Mouse (Mus musculus): ENCODE results near the gene Ddx4.

DNA sequence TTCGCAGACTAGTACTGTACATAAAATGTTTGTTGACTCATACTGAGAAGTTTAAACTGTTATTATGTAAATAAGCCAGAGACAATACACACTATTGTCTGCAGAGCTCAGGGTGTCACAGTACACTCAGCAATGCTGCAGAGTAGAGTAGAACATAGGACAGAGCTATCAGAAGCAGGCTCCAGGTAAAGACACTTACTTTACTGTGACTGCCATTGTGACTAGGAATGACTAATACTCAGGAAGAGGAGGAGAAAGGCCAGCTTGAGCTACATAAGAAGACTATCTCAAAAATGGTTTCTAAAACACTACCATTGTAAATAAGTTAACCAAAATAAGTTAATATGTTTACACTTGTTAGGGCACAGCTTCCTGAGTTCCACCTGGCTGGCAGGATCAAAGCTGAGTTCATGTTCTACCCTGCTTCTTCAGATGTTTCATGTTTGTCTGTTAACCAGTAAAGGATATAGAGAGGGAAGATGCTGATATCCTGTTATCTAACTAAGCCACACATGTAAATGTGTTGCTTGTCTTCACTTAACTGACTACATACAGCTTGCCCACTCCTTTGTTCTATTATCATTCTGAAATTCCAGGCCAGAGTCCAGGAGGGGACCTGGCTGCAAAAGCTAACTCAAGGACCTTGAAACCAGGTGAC is 6.6 kb downstream of the Ddx4 start:
- TF ChIP-seq POLR2A (IDR thresholded peaks at IDR 0.05; ENCODE audit: insufficient read length, low read depth), result no peak
- no peak for TF ChIP-seq POLR2AphosphoS2 (IDR thresholded peaks at IDR 0.05; ENCODE audit: insufficient read length, low read depth)
- TF ChIP-seq SRF (IDR thresholded peaks at IDR 0.05; ENCODE audit: control insufficient read depth, insufficient read length, low read depth), result no peak
- TF ChIP-seq TCF12 (IDR thresholded peaks at IDR 0.05; ENCODE audit: insufficient read depth, poor library complexity, severe bottlenecking), result no peak

Measured in myocyte (in vitro differentiated cells).